Mouse (Mus musculus) midbrain, embryonic 14.5 days (tissue): ENCODE data around the gene Foxn1. TPM values are rescaled to one million over a fixed set of nuclear protein-coding genes. Genes with fewer than 3 reads are reported as not detected.

Experiments used
- ATAC-seq: fragments of 200-750 bp; cut with Nextera tagmentation; 2 replicates; pipeline ENCODE4 v1.8.0; 2017; ENCODE audit warnings: moderate number of reproducible peaks, moderate library complexity; ENCODE audit not compliant: low FRiP score, low TSS enrichment
- DNase-seq: peaks from one replicate; pipeline ENCODE4 v3.0.0-alpha.2; 2015
- H3K27ac ChIP-seq: fragments of 300-500 bp; sonication (generic); replicated peaks from 2 replicates; pipeline ENCODE4 v1.5.1; 2014; ENCODE audit warnings: mild to moderate bottlenecking, low read depth, low read length, moderate library complexity
- H3K27me3 ChIP-seq: fragments of 300-500 bp; sonication (generic); 2 replicates; pipeline ENCODE4 v1.6.1; 2014; ENCODE audit warnings: low read length, control low read depth, mixed read lengths; ENCODE audit not compliant: control insufficient read depth, insufficient read depth
- H3K36me3 ChIP-seq: fragments of 300-500 bp; sonication (generic); 2 replicates; pipeline ENCODE4 v1.6.1; 2014; ENCODE audit warnings: low read length, control low read depth; ENCODE audit not compliant: control insufficient read depth, insufficient read depth
- H3K4me1 ChIP-seq: fragments of 300-500 bp; sonication (generic); 2 replicates; pipeline ENCODE4 v1.6.1; 2014; ENCODE audit warnings: mild to moderate bottlenecking, antibody characterized with exemption, low read length, control low read depth; ENCODE audit not compliant: control insufficient read depth, insufficient read depth
- H3K4me2 ChIP-seq: fragments of 300-500 bp; sonication (generic); 2 replicates; pipeline ENCODE4 v1.6.1; 2014; ENCODE audit warnings: mild to moderate bottlenecking, low read length, moderate library complexity
- H3K4me3 ChIP-seq: fragments of 300-500 bp; sonication (generic); replicated peaks from 2 replicates; pipeline ENCODE4 v1.5.1; 2014; ENCODE audit warnings: low read depth, low read length
- H3K9ac ChIP-seq: fragments of 300-500 bp; sonication (generic); replicated peaks from 2 replicates; pipeline ENCODE4 v1.6.1; 2014; ENCODE audit warnings: mild to moderate bottlenecking, low read length, moderate library complexity
- H3K9me3 ChIP-seq: fragments of 300-500 bp; sonication (generic); 2 replicates; pipeline ENCODE4 v1.6.1; 2016; ENCODE audit warnings: low read length, control low read depth, mixed read lengths; ENCODE audit not compliant: control insufficient read depth
- WGBS: fragments of 180-500 bp; shearing (Covaris S2); extraction: QIAGEN DNeasy Blood & Tissue Kit; methylation state at CpG from one replicate; pipeline ENCODE4 v1.1.7; 2014; 5-methylcytosine and 5-hydroxymethylcytosine counted together
- polyA plus RNA-seq: library from polyadenylated mRNA; unstranded; fragments of >200 nt; fragmentation: Nextera tagmentation; extraction: Ambion mirVana; gene quantifications from 2 replicates; pipeline ENCODE4 v1.2.1, GENCODE M21; 2014

The Foxn1 gene
- polyA plus RNA-seq, 1 experiment from 2014 or later = not detected

DNA sequence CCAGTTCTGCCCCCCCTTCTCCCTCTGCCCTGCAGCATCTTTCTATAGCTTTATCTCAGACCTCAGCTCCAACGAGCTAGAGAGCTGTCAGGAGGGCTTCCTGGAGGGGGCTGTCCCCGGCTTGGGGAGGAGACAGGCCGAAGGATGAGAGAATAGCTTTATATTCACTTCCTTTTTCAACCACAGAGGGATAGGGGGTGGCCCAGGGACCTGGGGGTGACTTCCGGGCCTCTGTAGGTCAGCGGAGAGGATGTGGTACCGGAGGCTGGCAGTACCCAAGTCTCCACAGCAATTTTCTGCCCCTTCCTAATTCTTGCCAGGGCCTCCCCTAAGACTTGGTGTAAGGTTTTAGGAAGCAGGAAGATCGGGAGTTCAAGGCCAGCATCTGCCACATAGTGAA lies 40.6 kb downstream of the Foxn1 start:
- Histone ChIP-seq H3K4me2 (no peak overlapping the region), H3K4me3 (no peak overlapping the region), H3K9ac (no peak overlapping the region), H3K27me3 (no peaks in the 10 kb centered on the region), H3K36me3 (peaks cover 24% of the 10 kb centered on the region), H3K9me3 (no peaks in the 10 kb centered on the region), H3K4me1 (peaks cover 26% of the 10 kb centered on the region), H3K27ac (no peak overlapping the region)
- DNase-seq = no peak
- WGBS = 79% methylated on average over 7 of the region's 7 CpGs
- ATAC-seq = no peak

DNA sequence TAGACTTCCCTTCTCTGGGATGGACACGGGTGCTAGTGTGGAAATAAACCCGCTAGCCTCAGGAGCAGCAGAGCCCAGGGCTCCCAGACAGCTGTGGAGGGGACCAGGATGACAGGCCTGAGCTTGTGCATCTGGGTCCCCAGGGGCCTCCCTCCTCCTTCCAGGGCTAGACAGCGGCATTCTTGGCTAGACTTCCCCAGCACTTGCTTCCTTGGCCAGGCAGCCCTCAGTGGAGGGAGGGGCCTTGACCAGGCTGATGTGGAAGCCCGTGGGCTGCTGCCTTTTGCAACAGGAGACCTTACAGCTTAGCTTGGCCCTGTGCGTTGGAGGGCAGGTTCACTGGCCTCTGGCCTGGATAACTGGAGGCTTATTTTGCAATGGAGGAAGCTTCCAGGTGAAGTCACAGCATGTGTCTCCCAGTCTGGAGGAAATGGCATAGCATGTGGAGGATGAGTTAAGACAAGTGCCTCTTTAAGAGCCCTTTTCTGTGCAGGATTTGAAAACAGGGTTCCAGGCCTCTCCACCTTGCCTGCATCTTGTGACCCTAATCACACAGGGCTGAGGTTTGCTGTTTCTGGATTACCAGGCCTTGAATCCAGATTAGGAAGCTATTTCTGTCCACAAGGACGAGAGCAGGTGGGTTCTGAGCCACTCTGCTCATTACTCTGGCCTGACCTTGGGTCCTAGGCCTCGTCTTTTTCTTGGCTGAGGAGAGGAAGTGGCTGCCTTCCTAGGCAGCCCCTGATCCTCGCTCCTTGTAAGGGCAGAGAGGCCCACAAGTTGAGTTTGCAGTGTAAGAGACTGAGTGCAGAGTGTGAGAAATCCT lies 41.3 kb downstream of the Foxn1 start:
- no peaks in the 10 kb centered on the region for H3K27me3 ChIP-seq
- no peak overlapping the region for H3K27ac ChIP-seq
- peaks cover 26% of the 10 kb centered on the region for H3K4me1 ChIP-seq
- 58% methylated on average over 8 of the region's 8 CpGs for WGBS
- peaks cover 27% of the 10 kb centered on the region for H3K36me3 ChIP-seq
- H3K9ac ChIP-seq = no peak overlapping the region; the same call in 1 of the 2 replicates
- H3K4me2 ChIP-seq = peak overlapping the region; percentile 61
- peak; percentile 28 for DNase-seq
- ATAC-seq = no peak
- no peak overlapping the region for H3K4me3 ChIP-seq
- H3K9me3 ChIP-seq = no peaks in the 10 kb centered on the region

DNA sequence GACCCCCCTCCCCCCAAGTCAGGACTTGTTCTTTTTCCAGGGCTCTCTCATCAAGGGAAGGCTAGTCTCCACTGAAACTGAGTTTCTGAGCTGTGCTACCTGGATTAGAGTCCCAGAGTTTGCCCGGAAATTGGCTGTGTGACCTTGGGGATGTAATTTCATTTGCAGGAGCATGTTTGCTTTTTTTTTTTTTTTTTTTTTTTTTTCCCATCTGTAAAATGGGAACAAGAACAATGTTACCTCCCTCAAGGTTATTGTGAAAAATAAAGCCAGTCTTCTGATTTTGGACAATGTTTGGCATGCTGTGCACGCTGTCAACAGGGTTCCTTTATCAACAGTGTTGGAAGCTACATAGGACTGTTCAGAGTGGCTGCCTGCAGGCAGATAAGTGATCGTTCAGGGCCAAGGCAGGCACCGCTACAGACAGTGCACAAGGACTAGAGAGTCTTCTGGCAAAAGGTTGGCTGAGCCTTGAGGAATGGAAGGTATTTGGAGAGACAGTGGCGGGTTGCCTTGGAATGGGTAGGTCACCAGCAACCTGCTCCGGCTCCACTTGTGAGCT lies 41.9 kb downstream of the Foxn1 start:
- peaks cover 26% of the 10 kb centered on the region for H3K4me1 ChIP-seq
- H3K27ac ChIP-seq = peak overlapping the region; percentile 84; the same call in 1 of the 2 replicates
- DNase-seq (no peak), ATAC-seq (no peak)
- H3K27me3 ChIP-seq = no peaks in the 10 kb centered on the region
- H3K4me3 ChIP-seq = peak overlapping the region; percentile 90
- H3K9ac ChIP-seq = peak overlapping the region; percentile 97
- peak overlapping the region; percentile 61 for H3K4me2 ChIP-seq
- no peaks in the 10 kb centered on the region for H3K9me3 ChIP-seq
- WGBS = 82% methylated on average over 6 of the region's 6 CpGs
- H3K36me3 ChIP-seq = peaks cover 34% of the 10 kb centered on the region

DNA sequence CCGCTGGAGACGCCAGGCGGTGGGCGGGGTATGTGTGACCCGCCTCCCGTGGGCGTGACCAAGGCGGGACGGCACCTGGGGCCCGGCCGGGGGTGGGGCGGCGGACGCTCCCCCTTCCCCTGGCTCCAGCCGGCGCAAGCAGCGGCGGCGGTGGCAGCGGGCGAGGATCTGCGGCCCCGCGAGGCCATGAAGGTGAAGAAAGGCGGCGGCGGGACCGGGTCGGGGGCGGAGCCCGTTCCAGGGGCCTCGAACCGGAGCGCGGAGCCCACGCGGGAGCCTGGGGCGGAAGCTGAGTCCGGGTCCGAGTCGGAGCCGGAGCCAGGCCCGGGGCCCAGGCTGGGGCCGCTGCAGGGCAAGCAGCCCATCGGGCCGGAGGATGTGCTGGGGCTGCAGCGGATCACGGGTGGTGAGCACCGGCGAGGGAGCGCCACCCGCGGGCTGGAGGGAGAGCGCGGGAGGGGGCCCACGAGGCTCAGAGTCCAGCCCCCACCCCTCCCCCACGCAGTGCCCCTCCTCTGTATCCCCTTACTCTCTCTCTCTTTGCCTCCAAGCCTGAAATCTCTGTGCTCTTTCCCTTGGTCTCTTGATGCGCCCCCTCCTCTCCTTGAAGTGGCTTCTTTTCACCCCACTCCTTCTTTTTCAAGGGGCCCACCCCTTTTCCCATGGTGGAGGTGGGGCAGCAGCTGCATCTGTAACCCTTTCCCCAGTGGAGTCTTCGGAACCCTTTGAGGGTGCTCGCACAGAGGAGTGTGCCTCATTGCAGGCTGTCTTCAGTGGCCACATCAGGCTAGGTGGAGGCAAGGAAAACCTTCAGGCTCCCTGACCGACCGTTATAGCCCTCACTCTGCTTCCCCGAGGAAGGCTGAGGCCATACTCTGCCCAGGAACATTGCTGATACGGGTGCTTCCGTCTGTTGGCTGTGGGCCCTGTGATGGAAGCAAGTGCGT lies 42.7 kb downstream of the Foxn1 start, which contains the start of gene Unc119:
Gene Unc119, plus strand, starts transcription at position 102 of the 947 bp plus-strand sequence.
- Histone ChIP-seq H3K9me3 (no peaks in the 10 kb centered on the region), H3K27me3 (no peaks in the 10 kb centered on the region), H3K4me2 (peak within 1 kb of the TSS; percentile 61), H3K36me3 (peaks cover 36% of the 10 kb centered on the region), H3K4me1 (peaks cover 26% of the 10 kb centered on the region), H3K4me3 (peak within 1 kb of the TSS; percentile 90), H3K9ac (peak within 1 kb of the TSS; percentile 97), H3K27ac (peak within 1 kb of the TSS; percentile 84)
- ATAC-seq (peak; percentile 85), DNase-seq (peak; percentile 90)
- WGBS = 1% methylated on average over 63 of the region's 66 CpGs

DNA sequence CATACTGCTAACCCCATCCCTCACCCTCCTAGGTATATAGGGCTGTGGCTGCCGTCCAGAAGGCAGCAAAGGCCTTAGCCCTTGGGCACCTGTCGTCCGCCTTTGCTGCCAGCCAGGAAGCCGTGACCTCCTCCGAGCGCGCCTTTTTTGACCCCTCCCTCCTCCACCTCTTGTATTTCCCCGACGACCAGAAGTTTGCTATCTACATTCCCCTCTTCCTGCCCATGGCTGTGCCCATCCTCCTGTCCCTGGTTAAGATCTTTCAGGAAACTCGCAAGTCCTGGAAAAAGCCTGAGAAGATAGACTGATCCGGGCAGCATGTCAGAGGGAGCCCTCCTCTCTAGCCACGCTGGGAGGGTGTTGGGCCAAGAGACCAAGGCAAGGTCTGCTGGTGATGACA lies 44.7 kb downstream of the Foxn1 start:
- H3K27me3 ChIP-seq = no peaks in the 10 kb centered on the region
- H3K9me3 ChIP-seq = no peaks in the 10 kb centered on the region
- DNase-seq (no peak), ATAC-seq (no peak)
- no peak overlapping the region for H3K27ac ChIP-seq
- no peak overlapping the region for H3K4me3 ChIP-seq
- no peak overlapping the region for H3K4me2 ChIP-seq
- peaks cover 38% of the 10 kb centered on the region for H3K36me3 ChIP-seq
- peaks cover 23% of the 10 kb centered on the region for H3K4me1 ChIP-seq
- H3K9ac ChIP-seq = no peak overlapping the region
- WGBS = 90% methylated on average over 12 of the region's 12 CpGs

DNA sequence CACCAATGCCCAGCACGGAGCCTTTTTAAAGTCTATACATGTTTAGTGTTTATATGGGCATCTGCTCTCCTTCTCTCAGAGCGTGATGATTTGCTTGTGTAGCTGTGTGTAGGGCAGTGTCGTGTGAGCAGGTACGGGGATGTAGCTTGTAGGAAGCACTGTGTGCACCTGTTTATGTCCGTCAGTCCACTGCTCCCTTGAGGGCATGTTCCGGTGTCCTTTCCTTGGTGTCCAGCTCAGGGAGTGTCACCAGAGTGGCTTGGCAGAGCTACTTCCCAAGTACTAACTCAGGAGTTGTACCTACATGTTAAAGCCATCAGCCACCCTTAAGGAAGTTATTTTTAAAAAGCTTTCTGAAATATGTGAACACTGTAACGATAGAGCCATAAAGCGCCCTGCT lies 49.3 kb downstream of the Foxn1 start:
- Histone ChIP-seq H3K9ac (no peak overlapping the region), H3K9me3 (no peaks in the 10 kb centered on the region), H3K4me2 (no peak overlapping the region), H3K36me3 (peaks cover 70% of the 10 kb centered on the region), H3K27ac (no peak overlapping the region), H3K4me3 (no peak overlapping the region), H3K4me1 (no peaks in the 10 kb centered on the region), H3K27me3 (no peaks in the 10 kb centered on the region)
- ATAC-seq (no peak), DNase-seq (no peak)
- WGBS = 96% methylated on average over 8 of the region's 8 CpGs

DNA sequence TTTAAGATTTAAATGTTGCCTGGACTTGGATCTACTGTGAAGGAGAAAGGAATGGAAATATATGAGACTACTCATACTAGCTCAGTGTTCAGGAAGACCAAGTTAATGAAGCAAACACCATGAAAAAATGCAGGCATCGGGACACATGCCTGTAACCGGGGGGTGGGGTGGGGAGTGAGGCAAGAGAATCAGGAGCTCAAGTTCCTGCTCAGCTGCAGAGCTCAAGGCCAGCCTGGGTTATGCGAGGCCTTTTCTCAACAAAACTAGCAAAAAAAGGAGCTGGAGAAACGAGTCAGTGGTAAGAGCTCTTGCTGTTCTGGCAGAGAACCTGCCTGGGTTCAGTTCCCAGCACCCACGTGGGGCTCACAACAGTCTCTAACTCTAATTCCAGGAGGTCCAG lies 52.4 kb downstream of the Foxn1 start:
- ATAC-seq (no peak), DNase-seq (no peak)
- 96% methylated on average over 5 of the region's 5 CpGs for WGBS
- H3K36me3 ChIP-seq = peaks cover 49% of the 10 kb centered on the region
- H3K9me3 ChIP-seq = no peaks in the 10 kb centered on the region
- no peak overlapping the region for H3K9ac ChIP-seq
- H3K4me2 ChIP-seq = no peak overlapping the region
- no peak overlapping the region for H3K4me3 ChIP-seq
- H3K27ac ChIP-seq = no peak overlapping the region
- no peaks in the 10 kb centered on the region for H3K27me3 ChIP-seq
- H3K4me1 ChIP-seq = peaks cover 7% of the 10 kb centered on the region

DNA sequence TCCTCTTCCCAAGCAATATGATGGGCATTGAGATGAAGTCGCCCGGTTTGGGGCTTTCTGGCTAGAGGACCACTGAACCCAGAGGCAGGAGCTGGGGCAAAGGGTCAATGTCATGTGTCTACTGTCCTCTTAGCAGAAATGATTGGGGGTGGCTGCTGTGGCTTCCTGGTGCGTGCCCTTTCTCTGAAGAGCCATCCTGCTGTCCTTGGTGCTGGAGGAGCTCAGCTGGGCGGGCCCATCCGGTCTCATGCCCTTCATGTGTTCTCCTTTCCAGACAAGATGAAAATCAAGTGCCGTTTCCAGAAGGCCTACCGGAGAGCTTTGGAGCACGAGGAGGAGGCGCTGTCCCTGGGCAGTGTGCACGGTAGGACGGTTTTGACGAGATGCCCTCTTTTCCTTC lies 53.7 kb downstream of the Foxn1 start:
- Histone ChIP-seq H3K36me3 (peaks cover 39% of the 10 kb centered on the region), H3K4me1 (peaks cover 10% of the 10 kb centered on the region), H3K4me3 (no peak overlapping the region), H3K27ac (no peak overlapping the region), H3K9ac (no peak overlapping the region), H3K4me2 (no peak overlapping the region), H3K27me3 (no peaks in the 10 kb centered on the region), H3K9me3 (no peaks in the 10 kb centered on the region)
- DNase-seq = no peak
- WGBS = 97% methylated on average over 12 of the region's 12 CpGs
- ATAC-seq = no peak
